Mouse (Mus musculus): ENCODE data around the gene Hnrnpf. TPM values are rescaled to one million over a fixed set of nuclear protein-coding genes. Genes with fewer than 3 reads are reported as not detected.

The Hnrnpf gene
- total and polyA plus RNA-seq, 3 experiments: 598 to 1,196 (median 790) TPM

DNA sequence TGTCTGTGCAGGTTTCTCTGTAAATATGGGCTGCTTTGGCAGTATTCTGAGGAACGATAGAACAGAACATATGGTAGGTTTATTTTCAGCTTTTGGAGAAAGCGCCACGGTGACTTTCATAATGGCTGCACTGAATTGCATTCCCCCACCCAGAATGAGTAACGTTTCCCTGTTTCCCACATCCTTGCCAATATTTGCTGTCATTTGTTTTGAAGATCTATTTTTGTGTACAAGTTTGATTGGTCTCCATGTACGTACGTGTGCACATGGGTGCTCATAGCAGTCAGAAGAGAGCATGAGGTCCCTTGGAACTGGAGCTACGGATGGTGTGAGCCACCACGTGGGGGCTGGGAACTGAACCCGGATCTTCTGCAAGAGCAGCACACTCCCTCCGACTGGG, 38.8 kb downstream of the Hnrnpf start:
- H3K27me3 ChIP-seq (replicated peaks): no peaks in the 10 kb centered on the region
- H3K79me2 ChIP-seq (replicated peaks; ENCODE audit: control insufficient read depth, extremely low read depth, insufficient read depth, poor library complexity, severe bottlenecking): no peaks in the 10 kb centered on the region
- peaks cover 0 to 4% of the 10 kb centered on the region in 2 experiments for H3K36me3 ChIP-seq (replicated peaks in 1 of 2; ENCODE audit: control insufficient read depth in 1 of 2, insufficient read depth in 1 of 2, low read length in 1 of 2)
- in situ Hi-C loops (cut with MboI; ENCODE audit: low pct_ligation_motif_present, low pct_unique_long_range_greater_than_20kb, low sequenced_read_pairs): no loop called here
- no peak for TF ChIP-seq MXI1 (IDR thresholded peaks at IDR 0.05; ENCODE audit: low read depth, low read length)
- no peak for TF ChIP-seq ZKSCAN1 (IDR thresholded peaks at IDR 0.05; ENCODE audit: borderline replicate concordance, low read depth, low read length)
- no peak for TF ChIP-seq MAZ (IDR thresholded peaks at IDR 0.05; ENCODE audit: low read depth, low read length)
- TF ChIP-seq MYC (IDR thresholded peaks at IDR 0.05; ENCODE audit: low read depth, low read length): no peak
- no peak for TF ChIP-seq MAFK (IDR thresholded peaks at IDR 0.05; ENCODE audit: insufficient replicate concordance, low read length)
- TF ChIP-seq NELFE (IDR thresholded peaks at IDR 0.05; ENCODE audit: low read depth, low read length): no peak
- no peak for TF ChIP-seq BHLHE40 (IDR thresholded peaks at IDR 0.05; ENCODE audit: low read depth, low read length)
- TF ChIP-seq JUND (conservative IDR thresholded peaks at IDR 0.05; ENCODE audit: low read depth, low read length): no peak
- no peak for TF ChIP-seq SIN3A (IDR thresholded peaks at IDR 0.05; ENCODE audit: low read length)
- TF ChIP-seq USF2 (conservative IDR thresholded peaks at IDR 0.05; ENCODE audit: low read depth, low read length): no peak
- TF ChIP-seq RCOR1 (conservative IDR thresholded peaks at IDR 0.05; ENCODE audit: low read depth, low read length): no peak
- no peak for TF ChIP-seq POLR2A (IDR thresholded peaks at IDR 0.05; ENCODE audit: low read depth, low read length)
- H3K9me3 ChIP-seq (replicated peaks; ENCODE audit: low read length): no peaks in the 10 kb centered on the region
- no peak overlapping the region for H3K9ac ChIP-seq (ENCODE audit: insufficient read depth, low read depth)
- no peak overlapping the region for H3K4me3 ChIP-seq (replicated peaks in 1 of 3; ENCODE audit: low read depth in 2 of 3, low read length in 2 of 3, poor library complexity in 1 of 3)
- H3K4me1 ChIP-seq (ENCODE audit: control insufficient read depth in 1 of 2, insufficient read depth in 2 of 2): peaks cover 2 to 10% of the 10 kb centered on the region in 2 experiments
- no peak for DNase-seq (ENCODE audit: extremely low read depth)
- dilution Hi-C loops (cut with MboI; ENCODE audit: extremely low pct_ligation_motif_present, extremely low pct_unique_long_range_greater_than_20kb, low sequenced_read_pairs): no loop called here
- H3K4me2 ChIP-seq (ENCODE audit: insufficient read depth, low read depth, poor library complexity, severe bottlenecking): no peak overlapping the region
- H3K27ac ChIP-seq (ENCODE audit: insufficient read depth, low read depth): no peak overlapping the region

GRCm38 (mm10) chr6:117942769-117943168, 42.6 kb downstream of the Hnrnpf start:
- no peak for TF ChIP-seq RCOR1 (conservative IDR thresholded peaks at IDR 0.05; ENCODE audit: low read depth, low read length)
- no peak for TF ChIP-seq ZMIZ1 (IDR thresholded peaks at IDR 0.05; ENCODE audit: low read depth, low read length)
- TF ChIP-seq JUN (IDR thresholded peaks at IDR 0.05; ENCODE audit: insufficient read depth, low read depth, low read length): no peak
- no peak for TF ChIP-seq PAX5 (IDR thresholded peaks at IDR 0.05; ENCODE audit: low read length)
- Histone ChIP-seq H3K36me3 (replicated peaks in 1 of 2; ENCODE audit: control insufficient read depth in 1 of 2, insufficient read depth in 1 of 2, low read length in 1 of 2) (peaks cover 0 to 2% of the 10 kb centered on the region in 2 experiments), H3K27me3 (replicated peaks) (no peaks in the 10 kb centered on the region), H3K27ac (ENCODE audit: insufficient read depth, low read depth) (no peak overlapping the region), H3K9ac (ENCODE audit: insufficient read depth, low read depth) (no peak overlapping the region), H3K79me2 (replicated peaks; ENCODE audit: control insufficient read depth, extremely low read depth, insufficient read depth, poor library complexity, severe bottlenecking) (no peaks in the 10 kb centered on the region), H3K9me3 (replicated peaks; ENCODE audit: low read length) (no peaks in the 10 kb centered on the region), H3K4me3 (replicated peaks in 1 of 3; ENCODE audit: low read depth in 2 of 3, low read length in 2 of 3, poor library complexity in 1 of 3) (no peak overlapping the region), H3K4me1 (ENCODE audit: control insufficient read depth in 1 of 2, insufficient read depth in 2 of 2) (peaks cover 2 to 7% of the 10 kb centered on the region in 2 experiments), H3K4me2 (ENCODE audit: insufficient read depth, low read depth, poor library complexity, severe bottlenecking) (no peak overlapping the region)
- in situ Hi-C loops (cut with MboI; ENCODE audit: low pct_ligation_motif_present, low pct_unique_long_range_greater_than_20kb, low sequenced_read_pairs): no loop called here
- DNase-seq (ENCODE audit: extremely low read depth): no peak
- dilution Hi-C loops (cut with MboI; ENCODE audit: extremely low pct_ligation_motif_present, extremely low pct_unique_long_range_greater_than_20kb, low sequenced_read_pairs): no loop called here

DNA sequence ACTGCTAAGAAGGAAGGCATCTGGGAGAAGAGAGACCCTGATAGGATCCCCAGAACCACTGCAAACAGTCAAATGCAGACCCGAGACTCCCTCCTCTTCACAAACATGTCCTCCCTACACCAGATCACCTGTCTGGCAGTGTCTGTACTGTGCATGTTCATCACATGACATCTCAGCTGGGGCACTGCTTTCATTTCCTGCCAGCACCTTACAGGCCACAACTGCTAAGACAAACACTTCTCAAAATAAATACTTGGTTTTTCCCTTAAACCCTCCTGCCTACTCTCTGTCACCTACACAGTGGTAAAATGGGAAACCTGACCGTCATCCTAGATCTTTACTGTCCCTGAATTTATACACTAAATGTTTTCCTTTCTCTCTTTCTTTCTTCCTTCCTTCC, 43.8 kb downstream of the Hnrnpf start:
- H3K9ac ChIP-seq (ENCODE audit: insufficient read depth, low read depth): no peak overlapping the region
- no peak overlapping the region for H3K4me3 ChIP-seq (replicated peaks in 1 of 3; ENCODE audit: low read depth in 2 of 3, low read length in 2 of 3, poor library complexity in 1 of 3)
- no peak overlapping the region for H3K27ac ChIP-seq (ENCODE audit: insufficient read depth, low read depth)
- no peak for DNase-seq (ENCODE audit: extremely low read depth)
- dilution Hi-C loops (cut with MboI; ENCODE audit: extremely low pct_ligation_motif_present, extremely low pct_unique_long_range_greater_than_20kb, low sequenced_read_pairs): no loop called here
- no peaks in the 10 kb centered on the region for H3K79me2 ChIP-seq (replicated peaks; ENCODE audit: control insufficient read depth, extremely low read depth, insufficient read depth, poor library complexity, severe bottlenecking)
- H3K4me2 ChIP-seq (ENCODE audit: insufficient read depth, low read depth, poor library complexity, severe bottlenecking): no peak overlapping the region
- peak; percentile 45; the same call in 1 of the 2 replicates for TF ChIP-seq BHLHE40 (IDR thresholded peaks at IDR 0.05; ENCODE audit: low read depth, low read length)
- TF ChIP-seq ZNF384 (IDR thresholded peaks at IDR 0.05; ENCODE audit: low read depth, low read length): no peak
- no peaks in the 10 kb centered on the region for H3K9me3 ChIP-seq (replicated peaks; ENCODE audit: low read length)
- in situ Hi-C loops (cut with MboI; ENCODE audit: low pct_ligation_motif_present, low pct_unique_long_range_greater_than_20kb, low sequenced_read_pairs): no loop called here
- H3K4me1 ChIP-seq (ENCODE audit: control insufficient read depth in 1 of 2, insufficient read depth in 2 of 2): peaks cover 2 to 7% of the 10 kb centered on the region in 2 experiments
- peaks cover 0 to 2% of the 10 kb centered on the region in 2 experiments for H3K36me3 ChIP-seq (replicated peaks in 1 of 2; ENCODE audit: control insufficient read depth in 1 of 2, insufficient read depth in 1 of 2, low read length in 1 of 2)
- no peaks in the 10 kb centered on the region for H3K27me3 ChIP-seq (replicated peaks)

Data from CH12.LX (cell line).